Mouse (Mus musculus): ENCODE measurements around the gene Ssu72.
"Not testable (repeated sequence)": the region's sequence is repeated elsewhere in the genome, so short reads cannot be mapped to it uniquely, and the experiment has no call there.

Gene Ssu72

DNA sequence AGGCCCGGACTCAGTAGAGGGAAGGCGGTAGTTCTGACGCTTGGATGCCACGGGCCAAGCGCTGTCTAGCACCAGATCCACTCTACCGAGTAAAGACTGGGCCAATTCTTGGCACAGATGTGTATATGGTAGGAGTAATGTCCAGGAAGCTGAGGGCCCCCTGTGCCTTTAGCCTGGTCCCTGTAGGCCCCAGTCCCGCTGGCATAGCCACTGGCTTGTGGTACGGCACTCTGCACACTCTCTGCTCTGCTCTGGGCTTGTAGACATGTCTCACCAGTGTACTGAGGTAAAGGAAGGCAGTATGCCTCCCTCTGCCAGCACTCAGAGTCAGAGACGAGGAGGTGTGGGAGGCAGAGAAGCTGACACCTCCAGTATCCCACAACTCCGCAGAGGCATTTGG is 36.1 kb downstream of the Ssu72 start:
- in situ Hi-C loops (cut with MboI; ENCODE audit: low pct_unique_long_range_greater_than_20kb in 1 of 2, low sequenced_read_pairs in 2 of 2, unreplicated experiment in 1 of 2), result not testable (repeated sequence)

GRCm38 (mm10) chr4:155742684-155743083 is 38.1 kb downstream of the Ssu72 start:
- in situ Hi-C loops (cut with MboI; ENCODE audit: low pct_unique_long_range_greater_than_20kb in 1 of 2, low sequenced_read_pairs in 2 of 2, unreplicated experiment in 1 of 2), result no loop called here

GRCm38 (mm10) chr4:155744474-155744873 is 39.9 kb downstream of the Ssu72 start:
- in situ Hi-C loops (cut with MboI; ENCODE audit: low pct_unique_long_range_greater_than_20kb in 1 of 2, low sequenced_read_pairs in 2 of 2, unreplicated experiment in 1 of 2), result no loop called here

DNA sequence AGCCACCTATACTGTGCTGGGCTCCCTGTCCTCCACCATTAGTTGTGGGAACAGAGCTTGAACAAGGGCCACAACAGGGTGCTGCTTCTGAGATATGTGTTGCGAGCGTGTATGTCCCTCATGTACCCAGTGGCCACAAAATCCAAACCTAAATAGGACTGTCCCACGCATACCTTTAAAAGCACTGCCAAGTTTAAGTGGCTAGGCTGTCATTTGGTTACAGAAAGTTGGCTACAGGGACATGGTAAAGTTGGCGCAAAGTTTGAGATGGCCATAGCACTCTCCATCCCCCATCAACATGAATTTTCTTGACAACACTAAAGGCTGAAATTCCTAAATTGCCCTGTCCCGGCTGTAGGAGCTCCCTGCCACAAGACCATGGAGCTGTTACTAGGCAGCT is 40.5 kb downstream of the Ssu72 start:
- in situ Hi-C loops (cut with MboI; ENCODE audit: low pct_unique_long_range_greater_than_20kb in 1 of 2, low sequenced_read_pairs in 2 of 2, unreplicated experiment in 1 of 2), result no loop called here

DNA sequence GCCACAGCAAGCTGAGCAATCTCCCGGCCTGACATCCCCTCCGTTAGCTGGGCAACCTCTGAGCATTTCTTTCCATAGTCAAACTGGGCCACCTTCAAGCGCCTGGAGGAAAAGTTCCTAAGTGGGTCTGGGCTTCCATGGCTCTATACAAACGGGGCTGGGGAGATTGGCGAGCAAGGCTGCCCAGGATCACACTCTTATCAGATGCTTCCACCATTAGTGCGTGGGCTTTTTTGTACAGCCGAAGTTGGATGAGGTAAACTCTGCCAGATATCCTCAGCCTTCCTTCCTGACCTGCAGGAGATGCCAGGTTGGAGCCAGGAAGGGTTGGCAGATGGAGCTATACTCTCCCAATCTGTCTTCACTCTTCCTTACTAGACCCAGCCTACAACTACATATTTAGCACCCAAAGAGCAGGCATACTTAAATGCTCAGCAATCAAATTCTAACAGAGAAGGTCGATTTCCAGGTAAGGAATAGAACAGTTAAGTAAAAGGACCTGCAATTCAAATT is 41.5 kb downstream of the Ssu72 start:
- in situ Hi-C loops (cut with MboI; ENCODE audit: low pct_unique_long_range_greater_than_20kb in 1 of 2, low sequenced_read_pairs in 2 of 2, unreplicated experiment in 1 of 2), result no loop called here

GRCm38 (mm10) chr4:155746575-155747490 is 42.2 kb downstream of the Ssu72 start:
- in situ Hi-C loops (cut with MboI; ENCODE audit: low pct_unique_long_range_greater_than_20kb in 1 of 2, low sequenced_read_pairs in 2 of 2, unreplicated experiment in 1 of 2), result no loop called here

DNA sequence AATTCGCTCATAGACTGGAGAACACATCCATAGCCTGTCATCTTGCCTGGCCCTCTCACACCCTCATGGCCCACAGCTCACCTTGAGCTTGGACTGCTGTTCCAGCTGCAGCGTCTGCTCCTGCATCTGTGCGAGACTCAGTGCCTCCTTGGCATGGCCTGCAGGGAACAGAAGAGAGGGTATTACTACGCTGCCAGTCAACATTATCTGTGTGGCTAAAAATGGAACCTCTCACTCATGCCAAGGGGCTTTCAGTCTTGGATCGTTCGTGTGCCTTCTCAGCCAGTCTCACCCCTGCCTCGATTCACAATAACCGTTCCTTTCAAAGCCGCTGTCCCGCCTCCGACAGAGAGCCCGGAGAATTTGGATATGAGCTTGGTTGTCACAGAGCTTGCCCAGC is 52.4 kb downstream of the Ssu72 start:
- in situ Hi-C loops (cut with MboI; ENCODE audit: low pct_unique_long_range_greater_than_20kb in 1 of 2, low sequenced_read_pairs in 2 of 2, unreplicated experiment in 1 of 2), result no loop called here

DNA sequence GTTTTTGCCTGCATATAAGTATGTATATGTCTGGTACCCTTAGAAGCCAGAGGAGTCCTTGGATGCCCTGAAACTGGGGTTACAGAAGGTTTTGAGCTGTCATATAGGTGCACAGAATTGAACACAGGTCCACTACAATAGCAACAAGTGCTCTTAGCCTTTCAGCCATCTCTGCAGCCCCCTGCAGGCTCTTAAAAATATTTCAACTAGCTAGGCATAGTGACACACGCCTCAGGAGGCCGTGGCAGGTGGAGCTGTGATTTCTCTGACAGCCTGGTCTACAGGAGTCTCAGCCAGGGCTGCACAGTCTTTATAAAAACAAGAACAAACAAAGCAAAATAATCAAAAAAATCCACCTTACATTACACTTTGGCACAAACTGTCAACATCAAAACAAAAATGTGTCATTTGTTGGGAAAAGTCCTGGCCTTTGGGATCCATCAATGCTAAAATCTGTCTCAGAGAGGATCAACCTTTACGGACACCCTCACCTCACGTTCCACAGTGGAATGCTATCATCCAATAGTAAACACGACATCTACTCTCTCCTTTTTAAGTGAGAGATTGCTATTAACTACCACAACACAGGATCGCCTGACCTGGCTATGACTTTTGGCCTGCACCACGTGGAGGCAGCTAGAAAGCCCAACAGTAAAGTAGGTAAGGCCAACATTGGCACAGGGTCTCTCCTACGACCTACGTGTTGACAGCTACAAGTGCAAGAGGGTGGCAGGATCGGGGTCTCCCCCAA is 55.4 kb downstream of the Ssu72 start:
- in situ Hi-C loops (cut with MboI; ENCODE audit: low pct_unique_long_range_greater_than_20kb in 1 of 2, low sequenced_read_pairs in 2 of 2, unreplicated experiment in 1 of 2), result no loop called here

DNA sequence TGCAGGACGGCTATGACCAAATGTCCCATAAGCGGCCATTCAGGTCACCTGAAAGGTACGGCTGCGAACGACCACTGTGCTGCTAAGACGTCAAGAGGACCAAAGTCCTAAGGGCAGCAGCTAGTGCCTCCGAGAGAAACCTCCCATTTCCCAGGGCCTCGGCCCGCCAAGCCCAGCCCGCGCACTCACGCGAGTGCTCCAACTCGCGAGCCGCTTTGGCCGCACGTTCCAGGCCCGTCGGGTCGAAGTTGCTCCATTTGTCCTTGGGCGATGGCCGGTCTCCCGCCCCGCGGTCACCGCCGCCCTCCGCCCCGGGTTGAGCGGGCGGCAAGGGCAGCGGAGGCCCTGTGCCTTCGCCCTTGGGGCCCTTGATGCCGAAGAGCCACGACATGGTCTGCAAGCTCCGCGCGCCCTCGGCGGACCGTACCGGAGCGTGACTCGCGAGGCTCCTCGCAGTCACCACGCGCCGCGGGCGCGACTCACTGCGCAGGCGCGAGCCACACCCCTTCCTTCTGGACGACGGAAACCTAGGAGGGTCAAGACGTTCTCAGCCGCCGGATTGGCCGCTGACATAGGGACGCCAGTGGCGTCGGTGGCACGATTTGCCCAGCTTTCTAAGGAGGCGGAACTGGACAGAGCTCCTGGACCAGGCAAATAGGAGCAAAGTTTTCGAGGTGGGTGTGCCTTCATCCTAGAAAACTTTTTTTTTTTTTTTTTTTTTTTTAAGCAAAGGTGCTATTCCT is 56.2 kb downstream of the Ssu72 start, which contains the start of gene Atad3a:
Atad3a (minus strand) TSS at position 481 of the 743 bp plus-strand sequence.
- in situ Hi-C loops (cut with MboI; ENCODE audit: low pct_unique_long_range_greater_than_20kb in 1 of 2, low sequenced_read_pairs in 2 of 2, unreplicated experiment in 1 of 2), result no loop called here

GRCm38 (mm10) chr4:155761356-155762099 is 56.9 kb downstream of the Ssu72 start:
- in situ Hi-C loops (cut with MboI; ENCODE audit: low pct_unique_long_range_greater_than_20kb in 1 of 2, low sequenced_read_pairs in 2 of 2, unreplicated experiment in 1 of 2), result no loop called here

DNA sequence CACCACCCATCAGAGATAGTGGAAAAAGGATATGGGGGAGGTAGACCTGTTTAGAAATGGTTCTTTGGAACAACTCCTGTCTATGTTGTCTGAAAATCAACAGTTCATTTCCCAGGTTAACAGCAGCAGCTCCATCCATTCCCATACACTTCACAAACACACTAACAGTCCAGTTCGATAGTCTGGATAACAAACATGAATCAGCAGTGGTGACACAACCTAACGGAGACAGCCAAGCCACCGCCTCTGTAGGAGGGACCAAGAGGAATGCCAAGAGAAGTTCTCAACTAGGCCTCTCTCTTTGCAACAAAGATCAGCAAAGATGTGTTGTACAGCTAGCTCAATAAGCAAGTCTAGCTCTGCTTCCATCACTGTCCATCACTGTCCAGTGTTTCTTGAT is 57.8 kb downstream of the Ssu72 start:
- in situ Hi-C loops (cut with MboI; ENCODE audit: low pct_unique_long_range_greater_than_20kb in 1 of 2, low sequenced_read_pairs in 2 of 2, unreplicated experiment in 1 of 2), result no loop called here

- in situ Hi-C loops (cut with MboI; ENCODE audit: low pct_unique_long_range_greater_than_20kb in 1 of 2, low sequenced_read_pairs in 2 of 2, unreplicated experiment in 1 of 2), result no loop called here
These were observed 64.9 kb downstream of the Ssu72 start for GRCm38 (mm10) chr4:155769496-155769879.

DNA sequence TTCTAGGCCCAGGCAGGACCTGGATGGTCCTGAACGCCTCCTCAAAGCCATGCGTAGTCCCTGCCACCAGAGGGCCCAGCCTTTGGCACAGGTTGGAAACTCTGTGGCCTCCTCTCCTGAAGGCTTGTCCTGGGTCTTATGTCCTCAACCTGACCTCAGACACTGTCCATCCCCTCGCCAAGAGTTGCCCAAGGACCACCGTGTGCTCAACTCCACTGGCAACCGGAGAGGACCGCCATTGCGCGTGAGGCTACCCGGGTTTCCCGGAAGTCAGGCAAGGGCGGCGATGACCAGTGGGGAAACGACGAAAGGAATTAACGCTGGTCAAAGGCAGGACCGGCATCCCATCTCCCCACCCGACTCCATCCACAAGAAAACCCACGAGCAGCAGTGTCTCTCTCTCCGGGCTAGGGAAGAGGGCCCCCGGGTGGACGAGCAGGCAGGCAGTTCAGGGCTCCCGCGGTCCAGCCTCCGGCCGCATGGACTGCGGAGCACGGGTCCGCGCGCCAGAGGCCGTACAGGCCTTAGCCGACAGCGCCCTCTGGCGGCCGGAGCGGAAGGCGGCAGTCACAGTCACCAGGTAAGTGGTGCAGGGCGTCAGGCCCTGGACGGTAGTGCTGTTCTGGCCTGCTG is 65.4 kb downstream of the Ssu72 start:
- in situ Hi-C loops (cut with MboI; ENCODE audit: low pct_unique_long_range_greater_than_20kb in 1 of 2, low sequenced_read_pairs in 2 of 2, unreplicated experiment in 1 of 2), result no loop called here

GRCm38 (mm10) chr4:155770626-155771025 is 66.0 kb downstream of the Ssu72 start:
- in situ Hi-C loops (cut with MboI; ENCODE audit: low pct_unique_long_range_greater_than_20kb in 1 of 2, low sequenced_read_pairs in 2 of 2, unreplicated experiment in 1 of 2), result no loop called here

GRCm38 (mm10) chr4:155771706-155772105 is 67.1 kb downstream of the Ssu72 start:
- in situ Hi-C loops (cut with MboI; ENCODE audit: low pct_unique_long_range_greater_than_20kb in 1 of 2, low sequenced_read_pairs in 2 of 2, unreplicated experiment in 1 of 2), result no loop called here

DNA sequence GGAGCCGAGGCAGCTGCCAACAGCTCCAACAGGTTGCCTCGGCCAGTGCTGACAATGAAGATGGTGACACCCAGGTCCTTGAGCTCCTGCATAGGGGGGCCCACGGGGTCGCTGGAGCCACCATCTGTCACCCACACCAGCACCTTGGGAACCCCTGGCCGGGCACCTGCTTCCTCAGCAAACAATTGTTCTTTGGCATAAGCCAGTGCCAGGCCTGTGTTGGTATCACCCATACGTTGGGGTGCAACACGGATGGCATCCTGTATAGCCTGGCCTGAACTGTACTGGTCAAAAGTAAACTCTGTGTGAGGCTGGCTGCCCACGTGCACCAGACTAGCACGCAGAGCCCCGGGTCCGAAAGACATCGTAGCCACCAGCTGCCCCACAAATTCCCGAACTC is 68.2 kb downstream of the Ssu72 start:
- in situ Hi-C loops (cut with MboI; ENCODE audit: low pct_unique_long_range_greater_than_20kb in 1 of 2, low sequenced_read_pairs in 2 of 2, unreplicated experiment in 1 of 2), result no loop called here

DNA sequence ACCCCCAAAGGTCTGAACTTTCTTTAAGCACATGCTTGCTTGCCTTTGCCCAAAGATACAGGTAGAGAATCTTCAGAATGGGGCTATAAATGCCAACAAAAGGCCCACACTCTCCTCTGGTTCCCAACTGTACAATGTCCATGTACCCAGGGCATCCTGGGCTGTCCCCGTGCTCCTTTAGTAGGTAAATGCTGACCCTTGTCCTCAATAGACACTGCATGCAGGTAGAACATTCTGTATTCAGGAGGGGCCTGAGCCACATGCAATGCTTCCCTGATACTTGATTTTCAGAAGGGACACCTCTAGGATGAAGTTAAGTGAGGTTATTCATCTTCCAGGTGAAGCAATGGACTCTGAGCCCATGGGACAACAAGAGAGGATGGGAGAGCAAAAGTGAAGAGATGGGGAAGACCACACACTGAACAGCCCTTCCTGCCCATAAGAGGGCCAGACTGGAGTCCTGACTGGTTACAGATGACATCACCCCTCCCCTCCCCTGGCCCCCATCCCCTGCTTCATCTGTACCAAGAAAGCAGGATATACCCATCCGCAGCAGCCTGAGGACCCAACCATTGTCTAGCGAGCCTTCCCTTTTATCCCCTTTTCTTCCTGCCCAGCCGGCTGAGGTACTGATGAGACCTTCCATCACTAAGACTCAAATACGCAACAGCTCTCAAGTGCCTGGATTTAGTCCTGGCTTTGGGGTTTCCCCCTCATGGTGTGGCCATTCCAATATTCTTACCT is 68.9 kb downstream of the Ssu72 start:
- in situ Hi-C loops (cut with MboI; ENCODE audit: low pct_unique_long_range_greater_than_20kb in 1 of 2, low sequenced_read_pairs in 2 of 2, unreplicated experiment in 1 of 2), result no loop called here
